Mouse (Mus musculus): ENCODE data around the gene Zfp712.

GRCm38 (mm10) chr13:67108194-67108820 lies 47.3 kb upstream of the Zfp712 start, which contains the start of gene Gm28557:
- TF ChIP-seq POLR2A (IDR thresholded peaks at IDR 0.05; ENCODE audit: control insufficient read depth, extremely low read depth, insufficient read depth, low read length, poor library complexity) (no peak), CTCF (IDR thresholded peaks at IDR 0.05; ENCODE audit: borderline replicate concordance, control insufficient read depth, extremely low read depth, insufficient read depth, low read length, poor library complexity) (no peak)
